Mouse (Mus musculus) liver, adult 2 months (tissue): ENCODE data around the gene Snph. TPM values are rescaled to one million over a fixed set of nuclear protein-coding genes. Genes with fewer than 3 reads are reported as not detected.

ENCODE experiments used
- DNase-seq: peaks from one replicate; pipeline ENCODE4 v3.0.0-alpha.2; 2011; ENCODE audit warnings: low read depth, low spot score; ENCODE audit errors: extremely low read depth
- H3K27ac ChIP-seq: fragments of 200-500 bp; replicated peaks from 2 replicates; pipeline ENCODE4 v1.5.1; 2012; ENCODE audit warnings: low read depth, mild to moderate bottlenecking, control low read depth, inconsistent platforms, low read length; ENCODE audit not compliant: insufficient read depth
- H3K27me3 ChIP-seq: fragments of 200-500 bp; 2 replicates; pipeline ENCODE4 v1.6.1; 2012; ENCODE audit warnings: mild to moderate bottlenecking, moderate library complexity, low read length, inconsistent platforms; ENCODE audit not compliant: control insufficient read depth, insufficient read depth
- H3K36me3 ChIP-seq: fragments of 200-500 bp; 2 replicates; pipeline ENCODE4 v1.6.1; 2012; ENCODE audit warnings: low read length, inconsistent platforms; ENCODE audit not compliant: control insufficient read depth, insufficient read depth
- H3K4me1 ChIP-seq: fragments of 200-500 bp; 2 replicates; pipeline ENCODE4 v1.6.1; 2011; ENCODE audit warnings: low read length; ENCODE audit not compliant: control insufficient read depth, insufficient read depth
- H3K4me3 ChIP-seq: fragments of 200-500 bp; 2 replicates; pipeline ENCODE4 v1.5.1; 2011; ENCODE audit warnings: low read depth, mild to moderate bottlenecking, control low read depth, low read length, moderate library complexity; ENCODE audit not compliant: insufficient read depth
- H3K79me2 ChIP-seq: fragments of 200-500 bp; 2 replicates; pipeline ENCODE4 v1.6.1; 2012; ENCODE audit warnings: inconsistent platforms, mild to moderate bottlenecking, low read length, moderate library complexity; ENCODE audit not compliant: control insufficient read depth, insufficient read depth
- H3K9ac ChIP-seq: fragments of 200-500 bp; 2 replicates; pipeline ENCODE4 v1.6.1; 2012; ENCODE audit warnings: low read depth, mild to moderate bottlenecking, control low read depth, inconsistent platforms, low read length
- CTCF ChIP-seq: fragments of 200-500 bp; IDR thresholded peaks from 2 replicates; pipeline ENCODE4 v1.5.1; 2011; ENCODE audit warnings: low read depth, low read length, control low read depth
- POLR2A ChIP-seq: fragments of 200-500 bp; IDR thresholded peaks from 2 replicates; pipeline ENCODE4 v1.6.1; 2011; ENCODE audit warnings: low read length, control low read depth; ENCODE audit not compliant: insufficient read depth; ENCODE audit errors: extremely low read depth
- WGBS: fragments of 180-500 bp; shearing (Covaris S2); methylation state at CpG from one replicate; pipeline ENCODE4 v1.1.7; 2018; 5-methylcytosine and 5-hydroxymethylcytosine counted together
- polyA plus RNA-seq: library from polyadenylated mRNA; depleted of rRNA; stranded (reverse); fragments of >200 nt; gene quantifications from 2 replicates; pipeline ENCODE4 v1.2.3, GENCODE M21; 2012; rRNA removed
- total RNA-seq: library from RNA; depleted of rRNA; stranded (reverse); fragments of >200 nt; gene quantifications from 2 replicates; pipeline ENCODE4 v1.2.3, GENCODE M21; 2014; rRNA removed

Snph gene
- under 0.01 and 0.09 TPM in 2 replicates for total RNA-seq
- polyA plus RNA-seq = 0.04 TPM in 1 of 2 replicates, not detected in the other

- TF ChIP-seq POLR2A = no peak
- peak; percentile 52 for TF ChIP-seq CTCF
- DNase-seq = no peak
- peak within 1 kb of the TSS; percentile 42; the same call in 1 of the 2 replicates for H3K4me3 ChIP-seq
- H3K4me1 ChIP-seq = no peaks in the 10 kb centered on the region; the same call in 1 of the 2 replicates
- H3K79me2 ChIP-seq = no peaks in the 10 kb centered on the region
- peaks cover 8% of the 10 kb centered on the region for H3K27me3 ChIP-seq
- H3K9ac ChIP-seq = 0 out of 2 replicates have a peak within 1 kb of the TSS, but pooled peaks have one; percentile 10
- 2% methylated on average over 47 of the region's 47 CpGs for WGBS
- H3K36me3 ChIP-seq = no peaks in the 10 kb centered on the region
- H3K27ac ChIP-seq = no peak within 1 kb of the TSS
Measured at GRCm38 (mm10) chr2:151632159-151632814, at the start of gene Snph. Gene Snph, minus strand, starts transcription at chr2:151632593.

GRCm38 (mm10) chr2:151676234-151676633 is 43.8 kb upstream of the Snph start:
- no peak for DNase-seq
- H3K27me3 ChIP-seq = no peaks in the 10 kb centered on the region
- H3K4me3 ChIP-seq = no peak overlapping the region
- TF ChIP-seq POLR2A = no peak
- no peak for TF ChIP-seq CTCF
- H3K36me3 ChIP-seq = no peaks in the 10 kb centered on the region
- 61% methylated on average over 2 of the region's 2 CpGs for WGBS
- no peaks in the 10 kb centered on the region for H3K4me1 ChIP-seq
- H3K27ac ChIP-seq = no peak overlapping the region
- H3K79me2 ChIP-seq = no peaks in the 10 kb centered on the region
- H3K9ac ChIP-seq = no peak overlapping the region

- Histone ChIP-seq H3K27me3 (no peaks in the 10 kb centered on the region), H3K9ac (no peak overlapping the region), H3K4me1 (no peaks in the 10 kb centered on the region), H3K27ac (no peak overlapping the region), H3K4me3 (no peak overlapping the region), H3K36me3 (no peaks in the 10 kb centered on the region), H3K79me2 (no peaks in the 10 kb centered on the region)
- 77% methylated on average over 1 of the region's 1 CpGs for WGBS
- no peak for DNase-seq
- TF ChIP-seq POLR2A (no peak), CTCF (no peak)
Measured at GRCm38 (mm10) chr2:151670968-151671329, 38.6 kb upstream of the Snph start.

- Histone ChIP-seq H3K4me1 (no peaks in the 10 kb centered on the region), H3K79me2 (no peaks in the 10 kb centered on the region), H3K27ac (no peak overlapping the region), H3K27me3 (no peaks in the 10 kb centered on the region), H3K9ac (no peak overlapping the region), H3K4me3 (no peak overlapping the region), H3K36me3 (no peaks in the 10 kb centered on the region)
- no peak for TF ChIP-seq CTCF
- TF ChIP-seq POLR2A = no peak
- DNase-seq = no peak
- WGBS = 41% methylated on average over 48 of the region's 48 CpGs
Measured at GRCm38 (mm10) chr2:151670026-151670967, 37.9 kb upstream of the Snph start.

GRCm38 (mm10) chr2:151668433-151668832 is 36.0 kb upstream of the Snph start, which contains the start of gene Rad21l:
Gene Rad21l, minus strand, starts transcription at chr2:151668533.
- no peak for DNase-seq
- Histone ChIP-seq H3K9ac (no peak within 1 kb of the TSS), H3K79me2 (no peaks in the 10 kb centered on the region), H3K4me1 (no peaks in the 10 kb centered on the region), H3K4me3 (no peak within 1 kb of the TSS), H3K27ac (no peak within 1 kb of the TSS), H3K27me3 (no peaks in the 10 kb centered on the region), H3K36me3 (no peaks in the 10 kb centered on the region)
- 75% methylated on average over 3 of the region's 3 CpGs for WGBS
- TF ChIP-seq CTCF = no peak
- no peak for TF ChIP-seq POLR2A

- no peak overlapping the region for H3K27ac ChIP-seq
- no peaks in the 10 kb centered on the region for H3K4me1 ChIP-seq
- H3K4me3 ChIP-seq = no peak overlapping the region
- H3K79me2 ChIP-seq = no peaks in the 10 kb centered on the region
- TF ChIP-seq CTCF = no peak
- no peak for TF ChIP-seq POLR2A
- no peak overlapping the region for H3K9ac ChIP-seq
- no peaks in the 10 kb centered on the region for H3K36me3 ChIP-seq
- no peaks in the 10 kb centered on the region for H3K27me3 ChIP-seq
- no peak for DNase-seq
- WGBS = 77% methylated on average over 1 of the region's 1 CpGs
Measured at GRCm38 (mm10) chr2:151652053-151652452, 19.7 kb upstream of the Snph start.
